Mouse (Mus musculus): ENCODE measurements at regions not wholly inside any gene's neighbourhood (a gene's known extent, or its start where the extent isn't known, plus 50 kb on each side); places are given as distances from the start of the nearest gene placed in this dataset.

- TF ChIP-seq JUND (IDR thresholded peaks at IDR 0.05; ENCODE audit: low read depth, low read length): no peak
- no peak for TF ChIP-seq POLR2A (IDR thresholded peaks at IDR 0.05; ENCODE audit: control insufficient read depth in 1 of 2, insufficient read depth in 1 of 2, low read depth in 1 of 2, low read length in 2 of 2, poor library complexity in 1 of 2)
These were observed 98.5 kb downstream of the Hsd17b3 start for GRCm38 (mm10) chr13:63990480-63990958.

Measured in MEL (cell line).